Mouse (Mus musculus): ENCODE measurements around the gene Lsm14a. TPM values are rescaled to one million over a fixed set of nuclear protein-coding genes. Genes with fewer than 3 reads are reported as not detected.

The Lsm14a gene
- polyA plus RNA-seq, 1 experiment from 2014 or later = 64.3 TPM

GRCm38 (mm10) chr7:34391711-34392110 lies 1.4 kb downstream of the Lsm14a start:
- Histone ChIP-seq H3K36me3 (peaks cover 8% of the 10 kb centered on the region; the same call in 1 of the 2 replicates), H3K4me1 (peaks cover 23% of the 10 kb centered on the region), H3K4me2 (no peak overlapping the region), H3K9me3 (replicated peaks) (no peaks in the 10 kb centered on the region), H3K27me3 (replicated peaks) (no peaks in the 10 kb centered on the region), H3K27ac (no peak overlapping the region), H3K4me3 (no peak overlapping the region), H3K9ac (no peak overlapping the region)
- 66% methylated on average over 4 of the region's 4 CpGs for WGBS (ENCODE audit: insufficient replicate concordance)
- ATAC-seq = no peak

GRCm38 (mm10) chr7:34390834-34391155 lies 2.3 kb downstream of the Lsm14a start:
- ATAC-seq = no peak
- WGBS (ENCODE audit: insufficient replicate concordance) = 70% methylated on average over 7 of the region's 7 CpGs
- Histone ChIP-seq H3K36me3 (peaks cover 13% of the 10 kb centered on the region; the same call in 1 of the 2 replicates), H3K9me3 (replicated peaks) (no peaks in the 10 kb centered on the region), H3K27ac (peak overlapping the region; percentile 99; the same call in 1 of the 2 replicates), H3K4me2 (peak overlapping the region; percentile 75), H3K27me3 (replicated peaks) (no peaks in the 10 kb centered on the region), H3K4me1 (peaks cover 29% of the 10 kb centered on the region), H3K4me3 (peak overlapping the region; percentile 92), H3K9ac (peak overlapping the region; percentile 98)

- WGBS (ENCODE audit: insufficient replicate concordance) = 11% methylated on average over 18 of the region's 18 CpGs
- peak overlapping the region; percentile 99 for H3K27ac ChIP-seq
- H3K4me3 ChIP-seq = peak overlapping the region; percentile 92
- peak overlapping the region; percentile 75 for H3K4me2 ChIP-seq
- H3K36me3 ChIP-seq = peaks cover 15% of the 10 kb centered on the region; the same call in 1 of the 2 replicates
- H3K27me3 ChIP-seq (replicated peaks) = no peaks in the 10 kb centered on the region
- no peaks in the 10 kb centered on the region for H3K9me3 ChIP-seq (replicated peaks)
- peak overlapping the region; percentile 98 for H3K9ac ChIP-seq
- peaks cover 33% of the 10 kb centered on the region for H3K4me1 ChIP-seq
- ATAC-seq = no peak
Observed at GRCm38 (mm10) chr7:34390111-34390833, 2.8 kb downstream of the Lsm14a start.

- Histone ChIP-seq H3K9me3 (replicated peaks) (no peaks in the 10 kb centered on the region), H3K27me3 (replicated peaks) (no peaks in the 10 kb centered on the region), H3K4me2 (peak overlapping the region; percentile 75), H3K9ac (peak overlapping the region; percentile 98), H3K27ac (peak overlapping the region; percentile 99), H3K4me3 (peak overlapping the region; percentile 92), H3K36me3 (peaks cover 15% of the 10 kb centered on the region; the same call in 1 of the 2 replicates), H3K4me1 (peaks cover 35% of the 10 kb centered on the region)
- peak; percentile 91 for ATAC-seq
- WGBS (ENCODE audit: insufficient replicate concordance) = under 1% methylated on average over 88 of the region's 100 CpGs
Observed at GRCm38 (mm10) chr7:34389277-34390085, 3.6 kb downstream of the Lsm14a start.

- peak; percentile 60 for ATAC-seq
- WGBS (ENCODE audit: insufficient replicate concordance) = under 1% methylated on average over 64 of the region's 64 CpGs
- Histone ChIP-seq H3K9ac (peak overlapping the region; percentile 98), H3K4me3 (peak overlapping the region; percentile 92), H3K4me1 (peaks cover 43% of the 10 kb centered on the region), H3K27ac (peak overlapping the region; percentile 99), H3K36me3 (peaks cover 18% of the 10 kb centered on the region), H3K27me3 (replicated peaks) (no peaks in the 10 kb centered on the region), H3K9me3 (replicated peaks) (no peaks in the 10 kb centered on the region), H3K4me2 (peak overlapping the region; percentile 75)
Observed at GRCm38 (mm10) chr7:34388445-34389276, 4.5 kb downstream of the Lsm14a start.

- Histone ChIP-seq H3K4me3 (peak overlapping the region; percentile 92), H3K4me2 (peak overlapping the region; percentile 75), H3K9me3 (replicated peaks) (no peaks in the 10 kb centered on the region), H3K9ac (peak overlapping the region; percentile 98), H3K27me3 (replicated peaks) (no peaks in the 10 kb centered on the region), H3K27ac (peak overlapping the region; percentile 99), H3K4me1 (peaks cover 49% of the 10 kb centered on the region), H3K36me3 (peaks cover 18% of the 10 kb centered on the region)
- no peak for ATAC-seq
- WGBS (ENCODE audit: insufficient replicate concordance) = 8% methylated on average over 5 of the region's 5 CpGs
Observed at GRCm38 (mm10) chr7:34387784-34388444, 5.2 kb downstream of the Lsm14a start.

- peaks cover 84% of the 10 kb centered on the region for H3K4me1 ChIP-seq
- H3K9ac ChIP-seq = no peak overlapping the region
- H3K27ac ChIP-seq = no peak overlapping the region
- peaks cover 23% of the 10 kb centered on the region for H3K36me3 ChIP-seq
- H3K27me3 ChIP-seq (replicated peaks) = no peaks in the 10 kb centered on the region
- WGBS (ENCODE audit: insufficient replicate concordance) = 32% methylated on average over 1 of the region's 1 CpGs
- no peak overlapping the region for H3K4me2 ChIP-seq
- ATAC-seq = no peak
- no peak overlapping the region for H3K4me3 ChIP-seq
- no peaks in the 10 kb centered on the region for H3K9me3 ChIP-seq (replicated peaks)
Observed at GRCm38 (mm10) chr7:34382803-34383202, 10.3 kb downstream of the Lsm14a start.

GRCm38 (mm10) chr7:34381733-34382132 lies 11.4 kb downstream of the Lsm14a start:
- no peak overlapping the region for H3K27ac ChIP-seq
- no peak overlapping the region for H3K9ac ChIP-seq
- peaks cover 77% of the 10 kb centered on the region for H3K4me1 ChIP-seq
- no peaks in the 10 kb centered on the region for H3K9me3 ChIP-seq (replicated peaks)
- no peak overlapping the region for H3K4me3 ChIP-seq
- no peak overlapping the region for H3K4me2 ChIP-seq
- H3K36me3 ChIP-seq = peaks cover 20% of the 10 kb centered on the region
- no peaks in the 10 kb centered on the region for H3K27me3 ChIP-seq (replicated peaks)
- 86% methylated on average over 5 of the region's 5 CpGs for WGBS (ENCODE audit: insufficient replicate concordance)
- ATAC-seq = no peak

GRCm38 (mm10) chr7:34380311-34380710 lies 12.8 kb downstream of the Lsm14a start:
- Histone ChIP-seq H3K27ac (no peak overlapping the region), H3K4me2 (no peak overlapping the region; the same call in 1 of the 2 replicates), H3K4me3 (no peak overlapping the region), H3K4me1 (peaks cover 68% of the 10 kb centered on the region), H3K9me3 (replicated peaks) (no peaks in the 10 kb centered on the region), H3K36me3 (peaks cover 13% of the 10 kb centered on the region), H3K9ac (no peak overlapping the region), H3K27me3 (replicated peaks) (no peaks in the 10 kb centered on the region)
- ATAC-seq = no peak
- WGBS (ENCODE audit: insufficient replicate concordance) = 87% methylated on average over 3 of the region's 3 CpGs

GRCm38 (mm10) chr7:34373906-34374305 lies 19.2 kb downstream of the Lsm14a start:
- no peak for ATAC-seq
- Histone ChIP-seq H3K27ac (no peak overlapping the region), H3K27me3 (replicated peaks) (no peaks in the 10 kb centered on the region), H3K4me1 (peaks cover 15% of the 10 kb centered on the region), H3K4me2 (no peak overlapping the region), H3K36me3 (peaks cover 64% of the 10 kb centered on the region), H3K9ac (no peak overlapping the region), H3K4me3 (no peak overlapping the region), H3K9me3 (replicated peaks) (no peaks in the 10 kb centered on the region)
- WGBS (ENCODE audit: insufficient replicate concordance) = 76% methylated on average over 1 of the region's 1 CpGs

- Histone ChIP-seq H3K36me3 (peaks cover 85% of the 10 kb centered on the region), H3K4me1 (no peaks in the 10 kb centered on the region), H3K9ac (no peak overlapping the region), H3K4me3 (no peak overlapping the region), H3K27me3 (replicated peaks) (no peaks in the 10 kb centered on the region), H3K27ac (no peak overlapping the region), H3K9me3 (replicated peaks) (no peaks in the 10 kb centered on the region), H3K4me2 (no peak overlapping the region)
- WGBS (ENCODE audit: insufficient replicate concordance) = 96% methylated on average over 4 of the region's 4 CpGs
- no peak for ATAC-seq
Observed at GRCm38 (mm10) chr7:34355629-34356028, 37.5 kb downstream of the Lsm14a start.

Measured in liver, embryonic 12.5 days (tissue).